Mouse (Mus musculus) thymus, adult 2 months (tissue): ENCODE measurements around the gene Ifnlr1.

Experiments used
- CTCF ChIP-seq: fragments of 200-500 bp; IDR thresholded peaks from 2 replicates; pipeline ENCODE4 v1.5.1; 2012; ENCODE audit warnings: mild to moderate bottlenecking, control low read depth, low read length, moderate library complexity, borderline replicate concordance; ENCODE audit not compliant: control insufficient read depth, poor library complexity, insufficient read depth; ENCODE audit errors: extremely low read depth
- POLR2A ChIP-seq: fragments of 200-500 bp; IDR thresholded peaks from 2 replicates; pipeline ENCODE4 v1.6.1; 2012; ENCODE audit warnings: mild to moderate bottlenecking, low read length, control low read depth, moderate library complexity; ENCODE audit not compliant: control insufficient read depth, poor library complexity, insufficient read depth; ENCODE audit errors: extremely low read depth

- TF ChIP-seq CTCF (no peak), POLR2A (no peak)
These were observed 1.4 kb upstream of the Ifnlr1 start for GRCm38 (mm10) chr4:135684731-135685130.
